Mouse (Mus musculus): Measurements from ENCODE around the gene Cap2.

DNA sequence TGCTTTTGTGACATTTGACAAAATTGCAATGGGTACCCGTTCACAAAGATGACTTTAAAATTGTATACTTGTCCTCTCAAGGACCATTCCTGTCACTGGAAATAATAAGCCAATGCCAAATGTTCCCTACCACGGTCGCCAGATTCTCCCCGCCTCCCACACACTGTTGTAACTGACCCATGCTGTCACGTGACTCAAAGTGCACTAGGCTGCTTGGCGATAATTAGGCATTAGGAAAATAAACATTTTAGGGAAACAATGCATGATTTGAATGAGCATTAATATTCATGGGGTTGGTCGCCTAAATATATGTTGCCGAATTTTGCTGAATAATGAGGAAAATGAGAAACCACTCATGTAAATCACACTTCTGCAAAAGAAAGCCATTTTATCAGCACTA, 46.5 kb downstream of the Cap2 start:
- no peak for TF ChIP-seq CTCF (conservative IDR thresholded peaks at IDR 0.05; ENCODE audit: low read length)
- no peak for TF ChIP-seq POU5F1 (IDR thresholded peaks at IDR 0.05; ENCODE audit: borderline replicate concordance, low read length)
- no peak for TF ChIP-seq NANOG (IDR thresholded peaks at IDR 0.05; ENCODE audit: borderline replicate concordance, low read length)

Measured in E14TG2a.4 (cell line).